Mouse (Mus musculus): ENCODE results near the gene Pah. TPM values are rescaled to one million over a fixed set of nuclear protein-coding genes. Genes with fewer than 3 reads are reported as not detected.

The Pah gene
- 0.31 and 0.46 TPM in 2 replicates for polyA plus RNA-seq (2014; fragmentation: Nextera tagmentation; extraction: Ambion mirVana)

DNA sequence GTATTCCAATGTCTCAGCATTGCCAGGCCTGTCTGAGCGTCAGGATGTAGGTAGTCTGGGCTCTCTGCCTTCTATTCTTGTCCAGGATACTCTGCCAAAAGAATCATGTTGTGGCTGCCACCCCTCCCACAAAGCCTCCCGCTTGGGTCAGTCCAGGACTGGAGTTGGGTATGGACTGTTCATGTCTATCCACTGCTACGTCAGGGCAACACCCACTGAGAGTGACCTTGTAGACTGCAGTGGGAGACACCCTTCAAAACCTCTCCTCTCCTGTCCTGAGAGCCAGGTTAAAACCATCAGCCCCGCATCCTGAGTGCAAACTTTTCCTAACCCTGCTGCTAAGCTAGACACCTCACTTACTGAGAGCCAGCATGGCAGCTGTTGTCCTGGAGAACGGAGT is at the start of gene Pah:
Gene Pah (plus strand): TSS at position 150 of the 400 bp plus-strand sequence.
- no peak within 1 kb of the TSS for H3K4me2 ChIP-seq (replicated peaks; ENCODE audit: low read depth, low read length)
- H3K36me3 ChIP-seq (ENCODE audit: control insufficient read depth, insufficient read depth, low read length): no peaks in the 10 kb centered on the region
- no peak within 1 kb of the TSS for H3K4me3 ChIP-seq (ENCODE audit: low read depth, low read length)
- no peaks in the 10 kb centered on the region for H3K9me3 ChIP-seq (ENCODE audit: control insufficient read depth, low read length)
- DNase-seq (ENCODE audit: low spot score): no peak
- H3K27ac ChIP-seq (ENCODE audit: low read depth, low read length): no peak within 1 kb of the TSS
- no peaks in the 10 kb centered on the region for H3K4me1 ChIP-seq (replicated peaks; ENCODE audit: control insufficient read depth, insufficient read depth, low read length)
- no peaks in the 10 kb centered on the region for H3K27me3 ChIP-seq (ENCODE audit: control insufficient read depth, insufficient read depth, low read length)
- WGBS: 89% methylated on average over 5 of the region's 5 CpGs
- ATAC-seq (ENCODE audit: low FRiP score): no peak
- no peak within 1 kb of the TSS for H3K9ac ChIP-seq (ENCODE audit: low read depth, low read length)

DNA sequence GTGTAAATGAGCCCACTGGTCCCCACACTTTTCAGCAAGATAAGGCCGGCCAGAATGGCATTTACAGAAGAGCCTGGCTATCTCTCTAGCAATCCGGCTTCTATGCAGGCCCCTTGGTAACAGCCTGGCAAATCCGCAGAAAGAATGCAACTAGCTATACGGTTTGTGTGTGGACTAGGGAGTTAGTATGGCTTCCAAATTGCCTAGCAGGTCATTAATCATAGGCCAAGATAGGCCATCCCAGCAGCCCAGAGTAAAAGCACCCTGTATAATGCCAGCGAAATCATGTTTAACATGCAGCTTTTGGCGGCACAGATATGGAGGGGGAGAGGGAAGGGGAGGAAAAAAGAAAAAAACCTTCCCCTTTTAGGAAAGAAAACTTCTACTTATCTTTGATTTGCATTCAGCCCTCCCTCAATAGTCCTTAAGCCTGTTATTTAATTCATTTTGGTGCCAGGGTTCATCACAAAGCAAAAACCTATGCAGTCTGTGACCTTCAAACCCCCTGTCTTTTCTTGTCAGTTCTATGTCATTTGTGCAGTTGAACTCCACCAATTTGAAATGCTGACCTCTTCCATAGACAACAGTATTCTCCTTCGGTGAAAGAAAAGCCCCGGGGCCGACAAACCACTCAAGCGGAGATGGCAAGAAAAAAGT is 48.0 kb upstream of the Pah start:
- H3K9me3 ChIP-seq (ENCODE audit: control insufficient read depth, low read length): no peaks in the 10 kb centered on the region
- no peak overlapping the region for H3K4me2 ChIP-seq (replicated peaks; ENCODE audit: low read depth, low read length)
- no peaks in the 10 kb centered on the region for H3K27me3 ChIP-seq (ENCODE audit: control insufficient read depth, insufficient read depth, low read length)
- H3K27ac ChIP-seq (ENCODE audit: low read depth, low read length): no peak overlapping the region
- ATAC-seq (ENCODE audit: low FRiP score) (peak; percentile 76), DNase-seq (ENCODE audit: low spot score) (peak; percentile 34)
- WGBS: 32% methylated on average over 10 of the region's 10 CpGs
- no peak overlapping the region for H3K9ac ChIP-seq (ENCODE audit: low read depth, low read length)
- no peaks in the 10 kb centered on the region for H3K36me3 ChIP-seq (ENCODE audit: control insufficient read depth, insufficient read depth, low read length)
- no peaks in the 10 kb centered on the region; the same call in 1 of the 2 replicates for H3K4me1 ChIP-seq (replicated peaks; ENCODE audit: control insufficient read depth, insufficient read depth, low read length)
- H3K4me3 ChIP-seq (ENCODE audit: low read depth, low read length): no peak overlapping the region

DNA sequence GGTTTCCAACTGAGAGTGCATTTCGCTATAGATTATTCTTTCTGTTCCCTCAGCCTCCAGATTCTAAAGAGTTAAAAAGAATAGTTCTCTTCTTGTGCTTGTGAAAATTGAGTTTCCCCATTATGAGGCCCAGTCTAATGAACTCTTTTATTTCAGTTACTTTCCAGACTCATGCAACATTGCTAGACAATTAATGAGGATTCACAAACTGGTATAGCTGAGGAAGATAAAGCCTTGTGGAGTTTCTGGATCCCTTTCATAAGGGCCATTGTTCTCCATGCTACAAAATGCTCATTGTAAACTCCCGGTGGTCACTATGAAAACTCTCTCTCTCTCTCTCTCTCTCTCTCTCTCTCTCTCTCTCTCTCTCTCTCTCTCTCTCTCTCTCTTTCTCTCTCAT is 46.6 kb upstream of the Pah start:
- 45% methylated on average over 2 of the region's 2 CpGs for WGBS
- ATAC-seq (ENCODE audit: low FRiP score): no peak
- DNase-seq (ENCODE audit: low spot score): no peak

DNA sequence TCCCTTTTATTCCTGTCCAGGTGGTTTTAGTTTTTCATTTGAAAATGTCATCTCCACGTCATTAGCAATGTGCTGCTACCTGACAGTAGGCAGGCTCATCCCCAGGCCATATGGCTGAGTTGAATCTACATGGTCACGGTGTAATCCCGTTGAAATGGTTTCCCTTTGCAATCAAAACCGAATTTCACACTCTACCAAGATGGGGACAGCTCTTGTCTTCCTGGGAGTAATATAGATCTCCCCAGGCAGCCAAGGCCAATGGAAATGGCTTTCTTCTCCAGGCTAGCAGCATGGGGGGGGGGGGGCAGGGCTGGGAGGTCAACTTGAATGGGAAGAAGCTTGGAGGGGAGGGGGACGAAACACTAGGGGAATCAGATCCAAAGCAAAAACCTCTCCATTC is 43.7 kb upstream of the Pah start:
- 0 out of 2 replicates have a peak, but pooled peaks have one; percentile 17 for ATAC-seq (ENCODE audit: low FRiP score)
- Histone ChIP-seq H3K27me3 (ENCODE audit: control insufficient read depth, insufficient read depth, low read length) (peaks cover 4% of the 10 kb centered on the region; the same call in 1 of the 2 replicates), H3K9ac (ENCODE audit: low read depth, low read length) (no peak overlapping the region), H3K4me3 (ENCODE audit: low read depth, low read length) (no peak overlapping the region), H3K4me1 (replicated peaks; ENCODE audit: control insufficient read depth, insufficient read depth, low read length) (no peaks in the 10 kb centered on the region; the same call in 1 of the 2 replicates), H3K9me3 (ENCODE audit: control insufficient read depth, low read length) (no peaks in the 10 kb centered on the region), H3K4me2 (replicated peaks; ENCODE audit: low read depth, low read length) (no peak overlapping the region), H3K36me3 (ENCODE audit: control insufficient read depth, insufficient read depth, low read length) (no peaks in the 10 kb centered on the region), H3K27ac (ENCODE audit: low read depth, low read length) (no peak overlapping the region)
- no peak for DNase-seq (ENCODE audit: low spot score)
- WGBS: 48% methylated on average over 5 of the region's 5 CpGs

More for the DNA sequence above, 46.6 kb upstream of the Pah start:
- Histone ChIP-seq H3K27me3 (ENCODE audit: control insufficient read depth, insufficient read depth, low read length) (no peaks in the 10 kb centered on the region), H3K4me1 (replicated peaks; ENCODE audit: control insufficient read depth, insufficient read depth, low read length) (no peaks in the 10 kb centered on the region; the same call in 1 of the 2 replicates), H3K4me3 (ENCODE audit: low read depth, low read length) (no peak overlapping the region), H3K36me3 (ENCODE audit: control insufficient read depth, insufficient read depth, low read length) (no peaks in the 10 kb centered on the region), H3K27ac (ENCODE audit: low read depth, low read length) (no peak overlapping the region), H3K9me3 (ENCODE audit: control insufficient read depth, low read length) (no peaks in the 10 kb centered on the region), H3K4me2 (replicated peaks; ENCODE audit: low read depth, low read length) (no peak overlapping the region), H3K9ac (ENCODE audit: low read depth, low read length) (no peak overlapping the region)

DNA sequence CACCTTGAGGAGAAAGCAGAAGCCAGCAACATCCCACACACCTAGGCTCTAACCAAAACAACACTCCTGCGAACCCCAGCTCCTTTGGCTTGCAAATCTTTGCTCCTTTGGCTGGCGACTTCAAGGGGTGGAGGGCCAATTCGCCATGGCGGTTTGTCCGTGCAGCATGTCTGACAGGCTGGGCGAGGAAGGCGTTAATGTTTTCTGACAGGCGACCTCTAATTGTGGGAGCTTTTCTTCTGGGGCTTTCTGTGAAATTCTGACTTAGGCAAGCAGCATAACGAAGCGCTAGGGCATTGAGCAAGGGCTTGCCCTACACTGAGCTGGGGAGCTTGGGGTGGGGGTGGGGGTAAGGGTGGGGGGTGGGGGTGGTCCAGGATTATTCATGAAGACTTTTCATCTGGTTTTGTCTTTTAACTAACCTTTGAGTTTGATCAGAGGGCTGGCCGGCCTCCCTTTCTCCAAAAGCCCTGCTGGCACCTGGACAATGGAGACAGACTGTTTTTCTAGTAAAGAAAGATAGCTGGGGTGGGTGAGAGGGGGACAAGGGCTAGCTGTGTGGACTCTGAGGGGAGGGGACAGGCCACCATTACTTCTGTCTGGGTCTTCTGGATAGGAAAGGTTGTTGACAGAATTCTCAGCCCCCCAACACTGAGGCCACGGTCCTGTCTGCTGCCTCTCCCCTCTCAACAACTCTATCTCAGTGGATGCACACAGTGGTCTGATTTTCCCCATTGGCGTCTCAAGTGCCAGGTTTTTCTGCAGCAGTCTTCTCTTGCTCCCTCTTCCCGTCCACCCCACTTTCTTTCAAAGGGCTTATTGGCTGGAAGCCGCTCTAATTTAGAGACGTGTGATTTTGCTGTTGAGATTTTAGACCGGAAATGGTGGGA is 36.5 kb upstream of the Pah start:
- peak overlapping the region; percentile 31; the same call in 1 of the 2 replicates for H3K4me3 ChIP-seq (ENCODE audit: low read depth, low read length)
- 1% methylated on average over 17 of the region's 17 CpGs for WGBS
- H3K36me3 ChIP-seq (ENCODE audit: control insufficient read depth, insufficient read depth, low read length): no peaks in the 10 kb centered on the region
- peaks cover 8% of the 10 kb centered on the region; the same call in 1 of the 2 replicates for H3K27me3 ChIP-seq (ENCODE audit: control insufficient read depth, insufficient read depth, low read length)
- H3K27ac ChIP-seq (ENCODE audit: low read depth, low read length): no peak overlapping the region
- peak; percentile 52 for DNase-seq (ENCODE audit: low spot score)
- peaks cover 5% of the 10 kb centered on the region; the same call in 1 of the 2 replicates for H3K4me1 ChIP-seq (replicated peaks; ENCODE audit: control insufficient read depth, insufficient read depth, low read length)
- H3K4me2 ChIP-seq (replicated peaks; ENCODE audit: low read depth, low read length): peak overlapping the region; percentile 60
- peak; percentile 30 for ATAC-seq (ENCODE audit: low FRiP score)
- no peaks in the 10 kb centered on the region for H3K9me3 ChIP-seq (ENCODE audit: control insufficient read depth, low read length)
- no peak overlapping the region for H3K9ac ChIP-seq (ENCODE audit: low read depth, low read length)

DNA sequence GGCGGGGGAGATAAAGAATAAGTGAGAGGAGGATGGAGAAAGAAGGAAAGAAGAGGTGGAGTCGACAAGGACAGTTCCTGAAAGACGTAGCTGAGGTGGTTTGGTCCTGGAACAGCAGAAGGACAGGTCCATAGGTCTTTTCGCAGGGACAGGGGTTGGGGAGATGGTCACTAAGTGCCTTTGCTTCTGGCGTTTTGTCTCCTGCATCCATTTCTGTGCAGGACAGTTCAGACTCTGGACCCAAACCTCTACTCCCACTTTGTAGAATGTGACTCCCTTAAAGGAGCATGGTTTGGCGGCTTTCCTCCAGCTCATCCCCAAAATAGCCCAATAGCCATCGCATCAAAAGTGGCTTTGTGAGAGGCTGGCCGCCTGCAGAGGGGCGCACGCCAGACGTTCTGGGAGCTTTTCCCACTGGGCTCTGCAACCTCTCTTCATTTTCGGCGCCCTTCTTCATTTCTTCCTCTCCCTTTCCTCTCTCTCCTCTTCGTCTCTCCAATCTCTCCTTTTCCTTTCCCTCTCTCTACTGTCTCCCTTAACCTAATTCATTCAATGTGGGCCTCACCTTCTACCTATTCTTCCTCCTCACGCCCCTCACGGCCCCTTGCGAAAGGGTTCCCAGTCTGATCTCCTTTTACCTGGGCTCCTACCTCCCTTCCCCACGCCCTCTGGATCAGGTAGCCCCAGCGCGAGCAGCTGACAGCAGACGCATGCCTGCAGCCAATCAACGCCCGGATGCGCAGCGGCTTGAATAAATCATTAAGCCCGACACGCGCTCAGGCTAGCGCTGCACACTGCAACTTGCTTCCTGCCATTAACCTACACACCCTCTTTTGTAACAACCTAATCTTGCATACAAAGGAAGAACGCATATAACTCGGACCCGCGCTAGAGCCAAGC is 35.6 kb upstream of the Pah start:
- WGBS: 1% methylated on average over 33 of the region's 33 CpGs
- H3K9me3 ChIP-seq (ENCODE audit: control insufficient read depth, low read length): no peaks in the 10 kb centered on the region
- H3K27ac ChIP-seq (ENCODE audit: low read depth, low read length): no peak overlapping the region
- H3K27me3 ChIP-seq (ENCODE audit: control insufficient read depth, insufficient read depth, low read length): peaks cover 11% of the 10 kb centered on the region; the same call in 1 of the 2 replicates
- peaks cover 7% of the 10 kb centered on the region; the same call in 1 of the 2 replicates for H3K4me1 ChIP-seq (replicated peaks; ENCODE audit: control insufficient read depth, insufficient read depth, low read length)
- H3K9ac ChIP-seq (ENCODE audit: low read depth, low read length): peak overlapping the region; percentile 59
- DNase-seq (ENCODE audit: low spot score) (peak; percentile 75), ATAC-seq (ENCODE audit: low FRiP score) (peak; percentile 28; the same call in 1 of the 2 replicates)
- H3K36me3 ChIP-seq (ENCODE audit: control insufficient read depth, insufficient read depth, low read length): no peaks in the 10 kb centered on the region
- H3K4me3 ChIP-seq (ENCODE audit: low read depth, low read length): peak overlapping the region; percentile 31
- peak overlapping the region; percentile 60 for H3K4me2 ChIP-seq (replicated peaks; ENCODE audit: low read depth, low read length)

DNA sequence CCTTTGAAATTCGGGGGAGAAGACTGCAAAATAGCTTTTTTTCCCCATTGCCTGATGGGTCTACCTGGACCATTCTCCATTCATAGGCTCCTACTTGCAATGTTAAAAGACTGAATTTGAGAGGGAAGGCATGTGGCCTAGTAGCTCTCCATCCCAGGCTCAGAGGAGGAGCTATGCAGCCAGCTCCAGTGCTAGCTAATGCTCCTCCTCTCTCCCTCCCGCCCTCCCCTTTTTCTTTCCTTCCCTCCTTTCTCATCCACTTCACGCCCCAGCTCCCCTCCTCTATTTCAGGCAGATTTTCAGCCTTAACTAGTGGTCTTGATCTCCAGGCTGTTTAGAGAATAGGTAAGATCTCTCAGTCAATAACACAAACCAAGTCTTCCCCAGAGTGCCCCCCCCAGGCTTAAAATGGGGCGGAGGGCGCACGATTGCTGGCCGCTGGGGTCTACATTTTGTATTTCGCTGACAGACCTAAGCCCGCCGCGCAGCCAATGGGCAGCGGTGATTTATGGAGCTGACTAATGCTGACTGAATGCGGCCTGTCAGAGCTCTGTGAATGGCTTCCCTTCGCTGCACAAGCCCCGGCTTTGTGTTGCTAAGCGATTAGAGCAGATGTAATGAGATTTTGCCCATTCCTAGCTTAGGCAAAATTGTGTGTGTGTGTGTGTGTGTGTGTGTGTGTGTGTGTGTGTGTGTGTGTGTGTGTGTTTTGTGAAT is 33.0 kb upstream of the Pah start:
- Histone ChIP-seq H3K4me2 (replicated peaks; ENCODE audit: low read depth, low read length) (peak overlapping the region; percentile 41), H3K4me3 (ENCODE audit: low read depth, low read length) (no peak overlapping the region), H3K27ac (ENCODE audit: low read depth, low read length) (peak overlapping the region; percentile 84), H3K27me3 (ENCODE audit: control insufficient read depth, insufficient read depth, low read length) (peaks cover 11% of the 10 kb centered on the region), H3K36me3 (ENCODE audit: control insufficient read depth, insufficient read depth, low read length) (no peaks in the 10 kb centered on the region), H3K4me1 (replicated peaks; ENCODE audit: control insufficient read depth, insufficient read depth, low read length) (peaks cover 7% of the 10 kb centered on the region; the same call in 1 of the 2 replicates), H3K9me3 (ENCODE audit: control insufficient read depth, low read length) (no peaks in the 10 kb centered on the region), H3K9ac (ENCODE audit: low read depth, low read length) (no peak overlapping the region)
- under 1% methylated on average over 16 of the region's 16 CpGs for WGBS
- ATAC-seq (ENCODE audit: low FRiP score) (peak; percentile 78), DNase-seq (ENCODE audit: low spot score) (peak; percentile 85)

Data from hindbrain, embryonic 11.5 days (tissue).